Mouse (Mus musculus) small intestine, adult 2 months (tissue): ENCODE results near the gene Ell3. TPM values are rescaled to one million over a fixed set of nuclear protein-coding genes. Genes with fewer than 3 reads are reported as not detected.

ENCODE experiments used
- H3K27ac ChIP-seq: fragments of 200-500 bp; 2 replicates; pipeline ENCODE4 v1.5.1; 2012; ENCODE audit warnings: low read depth, low read length, control low read depth, inconsistent platforms; ENCODE audit not compliant: insufficient read depth
- H3K27me3 ChIP-seq: fragments of 200-500 bp; 2 replicates; pipeline ENCODE4 v1.6.1; 2012; ENCODE audit warnings: mild to moderate bottlenecking, moderate library complexity, low read length, inconsistent platforms; ENCODE audit not compliant: control insufficient read depth, insufficient read depth
- H3K36me3 ChIP-seq: fragments of 200-500 bp; 2 replicates; pipeline ENCODE4 v1.6.1; 2012; ENCODE audit warnings: mild to moderate bottlenecking, low read length, control low read depth, inconsistent platforms; ENCODE audit not compliant: control insufficient read depth, insufficient read depth
- H3K4me1 ChIP-seq: fragments of 200-500 bp; 2 replicates; pipeline ENCODE4 v1.6.1; 2012; ENCODE audit warnings: low read length, inconsistent platforms, mixed read lengths; ENCODE audit not compliant: control insufficient read depth, insufficient read depth, insufficient read length
- H3K4me3 ChIP-seq: fragments of 200-500 bp; 2 replicates; pipeline ENCODE4 v1.5.1; 2012; ENCODE audit warnings: low read depth, mild to moderate bottlenecking, control low read depth, inconsistent platforms, low read length, moderate library complexity
- CTCF ChIP-seq: fragments of 200-500 bp; IDR thresholded peaks from 2 replicates; pipeline ENCODE4 v1.5.1; 2012; ENCODE audit warnings: low read depth, mild to moderate bottlenecking, control low read depth, inconsistent platforms, low read length, moderate library complexity, mixed read lengths; ENCODE audit not compliant: insufficient replicate concordance, insufficient read length; ENCODE audit errors: extremely low read depth
- POLR2A ChIP-seq: fragments of 200-500 bp; IDR thresholded peaks from 2 replicates; pipeline ENCODE4 v1.6.1; 2012; ENCODE audit warnings: low read depth, mild to moderate bottlenecking, control low read depth, inconsistent platforms, low read length, moderate library complexity
- WGBS: fragments of 180-500 bp; shearing (Covaris S2); methylation state at CpG from one replicate; pipeline ENCODE4 v1.1.7; 2018; 5-methylcytosine and 5-hydroxymethylcytosine counted together
- polyA plus RNA-seq: library from polyadenylated mRNA; depleted of rRNA; stranded (reverse); fragments of >200 nt; gene quantifications from 2 replicates; pipeline ENCODE4 v1.2.3, GENCODE M21; 2012; rRNA removed

Gene Ell3
- polyA plus RNA-seq, 1 experiment, result 2.7 TPM

DNA sequence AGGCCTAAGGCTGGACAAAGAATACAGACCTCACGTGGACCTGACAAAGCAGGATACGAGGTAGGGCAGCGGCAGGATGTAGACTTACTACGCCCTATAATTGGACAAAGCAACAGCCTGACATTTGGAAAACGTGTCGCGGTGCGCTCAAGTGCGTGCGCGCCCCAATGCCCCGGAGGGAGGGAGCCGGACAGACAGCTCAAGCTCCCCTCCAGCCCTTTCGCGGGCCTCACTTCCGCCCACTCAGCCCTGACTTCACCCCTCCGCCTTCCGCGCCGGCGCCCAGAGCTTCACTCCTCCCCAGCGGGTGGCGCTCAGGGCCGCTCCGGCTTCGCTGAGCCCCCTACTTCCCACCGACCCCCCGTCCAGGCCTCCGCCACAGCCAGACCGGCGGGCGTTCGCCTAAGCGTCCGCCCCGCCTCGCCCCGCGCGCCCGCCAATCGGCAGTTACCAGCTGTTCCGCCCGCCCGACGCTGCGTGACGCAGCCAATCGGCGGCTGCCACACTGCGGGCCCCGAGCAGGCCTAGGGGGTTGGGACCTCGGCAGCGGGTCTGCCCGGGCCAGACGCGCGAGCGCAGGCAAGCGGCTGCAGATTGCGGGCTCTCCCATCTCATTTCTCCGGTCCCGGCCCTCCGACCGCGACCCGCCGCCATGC lies 30.6 kb downstream of the Ell3 start, which contains the start of the genes Pdia3 and Catsper2:
Pdia3 (plus strand) TSS at position 389 of the 656 bp plus-strand sequence.
Catsper2 (minus strand) TSS at position 406 of the 656 bp plus-strand sequence.
- Histone ChIP-seq H3K27ac (peak within 1 kb of the TSS; percentile 90), H3K36me3 (peaks cover 5% of the 10 kb centered on the region), H3K4me1 (no peaks in the 10 kb centered on the region; the same call in 1 of the 2 replicates), H3K27me3 (no peaks in the 10 kb centered on the region), H3K4me3 (peak within 1 kb of the TSS; percentile 89)
- WGBS, result 1% methylated on average over 68 of the region's 68 CpGs
- TF ChIP-seq CTCF (no peak), POLR2A (peak; percentile 97)

DNA sequence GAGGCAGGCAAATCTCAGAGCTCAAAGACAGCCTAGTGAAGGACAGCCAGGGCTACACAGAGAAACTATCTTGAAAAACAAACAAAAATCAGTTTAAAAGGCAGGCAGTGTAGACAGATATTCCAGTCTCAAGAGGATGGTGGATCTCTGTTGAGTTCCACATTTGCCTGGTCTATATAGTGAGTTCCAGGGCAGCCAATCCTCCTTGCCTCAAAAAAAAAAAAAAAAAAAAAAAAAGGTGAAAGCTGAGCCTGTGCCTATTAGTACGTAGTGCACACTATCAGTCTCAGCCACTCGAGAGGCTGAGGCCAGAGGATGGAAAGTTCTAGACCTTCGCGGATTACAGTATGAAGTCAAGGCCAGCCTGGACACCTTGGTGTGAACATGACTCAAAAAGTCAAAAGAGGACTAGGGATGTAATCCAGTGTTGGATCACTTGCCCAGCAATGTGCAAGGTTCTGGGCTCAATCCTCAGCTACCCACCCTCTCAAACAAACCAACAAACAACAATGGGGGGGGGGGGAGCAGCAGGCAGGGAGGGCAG lies 31.2 kb downstream of the Ell3 start:
- H3K4me3 ChIP-seq, result peak overlapping the region; percentile 89

DNA sequence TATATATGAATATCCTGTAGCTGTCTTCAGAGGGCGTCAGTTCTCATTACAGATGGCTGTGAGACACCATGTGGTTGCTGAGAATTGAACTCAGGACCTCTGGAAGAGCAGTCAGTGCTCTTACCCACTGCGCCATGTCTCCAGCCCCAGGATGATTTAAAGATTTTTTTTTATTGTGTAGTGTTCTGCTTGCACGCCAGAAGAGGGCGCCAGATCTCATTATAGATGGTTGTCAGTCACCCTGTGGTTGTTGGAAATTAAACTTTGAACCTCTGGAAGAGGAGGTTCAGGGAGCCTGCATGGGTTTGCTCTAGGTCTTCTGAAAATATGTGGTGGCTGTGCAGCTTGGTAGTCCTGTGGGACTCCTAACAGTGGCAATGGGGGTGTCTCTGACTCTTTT lies 35.9 kb downstream of the Ell3 start:
- Histone ChIP-seq H3K36me3 (no peaks in the 10 kb centered on the region), H3K27ac (peak overlapping the region; percentile 43; the same call in 1 of the 2 replicates), H3K27me3 (no peaks in the 10 kb centered on the region), H3K4me1 (no peaks in the 10 kb centered on the region), H3K4me3 (no peak overlapping the region)
- TF ChIP-seq POLR2A (no peak), CTCF (peak; percentile 35; the same call in 1 of the 2 replicates)
- WGBS, result 33% methylated on average over 4 of the region's 4 CpGs

More for the DNA sequence above, 31.2 kb downstream of the Ell3 start:
- H3K27ac ChIP-seq, result peak overlapping the region; percentile 79
- H3K27me3 ChIP-seq, result no peaks in the 10 kb centered on the region
- TF ChIP-seq CTCF (no peak), POLR2A (no peak)
- peaks cover 3% of the 10 kb centered on the region for H3K36me3 ChIP-seq
- 5% methylated on average over 4 of the region's 4 CpGs for WGBS
- H3K4me1 ChIP-seq, result no peaks in the 10 kb centered on the region; the same call in 1 of the 2 replicates

DNA sequence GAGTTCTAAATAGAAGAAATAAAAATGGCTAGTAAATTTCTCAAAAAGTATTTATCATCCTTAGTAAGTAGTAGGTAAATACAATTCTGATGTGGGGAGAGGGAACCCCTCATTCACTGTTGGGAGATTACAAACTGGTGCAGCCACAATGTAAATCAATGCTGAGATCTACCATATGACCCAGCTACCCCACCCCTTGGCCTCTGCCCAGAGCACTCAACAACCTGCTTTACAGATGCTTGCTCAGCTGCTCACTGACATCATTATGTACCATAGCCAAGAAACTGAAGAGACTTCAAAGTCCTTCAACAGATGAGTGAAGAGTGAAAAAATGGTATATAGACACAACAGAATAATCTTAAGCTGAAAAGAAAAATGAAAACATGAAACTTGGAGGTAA lies 40.8 kb downstream of the Ell3 start:
- Histone ChIP-seq H3K27ac (no peak overlapping the region), H3K27me3 (no peaks in the 10 kb centered on the region), H3K36me3 (no peaks in the 10 kb centered on the region), H3K4me3 (no peak overlapping the region), H3K4me1 (no peaks in the 10 kb centered on the region)
- no peak for TF ChIP-seq CTCF
- TF ChIP-seq POLR2A, result no peak

DNA sequence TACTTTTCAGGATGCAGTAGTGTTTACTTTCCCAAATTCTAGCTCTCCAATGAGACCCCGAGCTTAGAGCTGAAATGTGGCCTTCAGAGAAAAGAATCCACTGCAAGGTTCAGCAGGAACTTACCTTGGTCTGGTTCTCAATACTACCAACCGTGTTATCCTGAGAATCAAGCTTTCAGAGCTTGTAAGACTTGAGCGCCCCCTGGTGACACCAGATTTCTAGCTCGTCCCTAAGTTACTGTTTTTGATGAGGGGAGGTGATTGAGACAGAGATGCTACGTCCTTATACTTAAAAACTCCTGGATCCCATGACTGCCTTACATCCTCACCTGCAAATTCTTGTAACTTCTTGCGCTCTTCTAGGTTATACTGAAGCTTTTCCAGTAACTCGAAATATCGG lies 47.5 kb downstream of the Ell3 start:
- H3K4me3 ChIP-seq, result no peak overlapping the region
- H3K4me1 ChIP-seq, result no peaks in the 10 kb centered on the region
- H3K27ac ChIP-seq, result no peak overlapping the region
- no peaks in the 10 kb centered on the region for H3K36me3 ChIP-seq
- TF ChIP-seq POLR2A, result no peak
- no peak for TF ChIP-seq CTCF
- WGBS, result 19% methylated on average over 8 of the region's 8 CpGs
- no peaks in the 10 kb centered on the region for H3K27me3 ChIP-seq

Other genes with a start within 250 kb of the Ell3 start
- gene Trp53bp1, start 172.9 kb downstream of the Ell3 start, polyA plus RNA-seq, result 4.6 and 9.5 TPM in 2 replicates
- gene Map1a, start 154.7 kb downstream of the Ell3 start, polyA plus RNA-seq, result 1.9 and 2.2 TPM in 2 replicates
- gene Ppip5k1, start 88.9 kb downstream of the Ell3 start, polyA plus RNA-seq, result 19.8 and 47.0 TPM in 2 replicates
- 1,046 and 2,297 TPM in 2 replicates for gene Ckmt1, start 86.6 kb downstream of the Ell3 start, polyA plus RNA-seq
- gene Strc, start 57.1 kb downstream of the Ell3 start, polyA plus RNA-seq, result 0.55 and 1.0 TPM in 2 replicates
- gene Pdia3, start 30.5 kb downstream of the Ell3 start, polyA plus RNA-seq, result 937 and 1,104 TPM in 2 replicates
- 0.80 and 0.84 TPM in 2 replicates for gene Catsper2, start 30.5 kb downstream of the Ell3 start, polyA plus RNA-seq
- gene Serf2, start 4.9 kb upstream of the Ell3 start, polyA plus RNA-seq, result 475 and 539 TPM in 2 replicates
- gene Hypk, start 9.0 kb upstream of the Ell3 start, polyA plus RNA-seq, result 1.5 and 3.3 TPM in 2 replicates
- 0.06 and 0.10 TPM in 2 replicates for gene Serinc4, start 12.5 kb upstream of the Ell3 start, polyA plus RNA-seq
- 0.51 and 0.66 TPM in 2 replicates for gene Mfap1b, start 29.8 kb upstream of the Ell3 start, polyA plus RNA-seq
- 0.20 and 0.63 TPM in 2 replicates for gene Mfap1a, start 62.4 kb upstream of the Ell3 start, polyA plus RNA-seq
- 0.47 and 1.6 TPM in 2 replicates for gene Wdr76, start 62.4 kb upstream of the Ell3 start, polyA plus RNA-seq